Mouse (Mus musculus): ENCODE data around the gene Litaf. TPM values are rescaled to one million over a fixed set of nuclear protein-coding genes. Genes with fewer than 3 reads are reported as not detected.

Gene Litaf
- polyA plus RNA-seq, 1 experiment: 103 TPM

- no peak overlapping the region for H3K4me3 ChIP-seq
- TF ChIP-seq TCF12 (IDR thresholded peaks at IDR 0.05; ENCODE audit: insufficient read depth, poor library complexity, severe bottlenecking) (no peak), USF1 (IDR thresholded peaks at IDR 0.05; ENCODE audit: low read depth) (no peak), MAX (IDR thresholded peaks at IDR 0.05; ENCODE audit: low read depth) (no peak), SRF (IDR thresholded peaks at IDR 0.05; ENCODE audit: control insufficient read depth, insufficient read length, low read depth) (no peak)
- no peak overlapping the region for H3K4me2 ChIP-seq (ENCODE audit: low read depth)
- H3ac ChIP-seq (ENCODE audit: control insufficient read depth, insufficient read length): no peak overlapping the region
- H3K36me3 ChIP-seq (ENCODE audit: control insufficient read depth, insufficient read depth): no peaks in the 10 kb centered on the region
- no peaks in the 10 kb centered on the region for H3K27me3 ChIP-seq (ENCODE audit: control insufficient read depth, insufficient read depth, insufficient read length)
- H3K79me2 ChIP-seq (ENCODE audit: control insufficient read depth, insufficient read depth): no peaks in the 10 kb centered on the region
Measured at GRCm38 (mm10) chr16:11023618-11024017, 42.3 kb downstream of the Litaf start.

GRCm38 (mm10) chr16:11022113-11022489, 43.9 kb downstream of the Litaf start:
- Histone ChIP-seq H3K27me3 (ENCODE audit: control insufficient read depth, insufficient read depth, insufficient read length) (no peaks in the 10 kb centered on the region), H3K4me2 (ENCODE audit: low read depth) (no peak overlapping the region), H3K4me3 (no peak overlapping the region), H3ac (ENCODE audit: control insufficient read depth, insufficient read length) (no peak overlapping the region), H3K36me3 (ENCODE audit: control insufficient read depth, insufficient read depth) (no peaks in the 10 kb centered on the region), H3K79me2 (ENCODE audit: control insufficient read depth, insufficient read depth) (no peaks in the 10 kb centered on the region)
- TF ChIP-seq E2F4 (IDR thresholded peaks at IDR 0.05; ENCODE audit: insufficient read depth) (no peak), TCF12 (IDR thresholded peaks at IDR 0.05; ENCODE audit: insufficient read depth, poor library complexity, severe bottlenecking) (no peak), MAX (IDR thresholded peaks at IDR 0.05; ENCODE audit: low read depth) (no peak), REST (IDR thresholded peaks at IDR 0.05; ENCODE audit: insufficient read depth, insufficient read length) (no peak), USF1 (IDR thresholded peaks at IDR 0.05; ENCODE audit: low read depth) (no peak), CEBPB (IDR thresholded peaks at IDR 0.05; ENCODE audit: insufficient read depth, poor library complexity, severe bottlenecking) (no peak), POLR2AphosphoS2 (IDR thresholded peaks at IDR 0.05; ENCODE audit: insufficient read length, low read depth) (no peak), TCF3 (IDR thresholded peaks at IDR 0.05; ENCODE audit: insufficient read length, low read depth) (no peak), POLR2A (IDR thresholded peaks at IDR 0.05; ENCODE audit: insufficient read length, low read depth) (no peak), MYOD1 (IDR thresholded peaks at IDR 0.05; ENCODE audit: control insufficient read depth in 1 of 3, insufficient read length in 2 of 3, low read depth in 2 of 3) (no peak), MYOG (IDR thresholded peaks at IDR 0.05; ENCODE audit: control insufficient read depth in 1 of 3, insufficient read depth in 1 of 3, insufficient read length in 2 of 3, low read depth in 2 of 3) (no peak), SRF (IDR thresholded peaks at IDR 0.05; ENCODE audit: control insufficient read depth, insufficient read length, low read depth) (no peak)

- Histone ChIP-seq H3K27me3 (ENCODE audit: control insufficient read depth, insufficient read depth, insufficient read length) (no peaks in the 10 kb centered on the region), H3ac (ENCODE audit: control insufficient read depth, insufficient read length) (no peak overlapping the region), H3K79me2 (ENCODE audit: control insufficient read depth, insufficient read depth) (no peaks in the 10 kb centered on the region), H3K4me2 (ENCODE audit: low read depth) (peak overlapping the region; percentile 53), H3K4me3 (no peak overlapping the region), H3K36me3 (ENCODE audit: control insufficient read depth, insufficient read depth) (no peaks in the 10 kb centered on the region)
- peak; percentile 95 for TF ChIP-seq USF1 (IDR thresholded peaks at IDR 0.05; ENCODE audit: low read depth)
- peak; percentile 26; the same call in 1 of the 2 replicates for TF ChIP-seq CEBPB (IDR thresholded peaks at IDR 0.05; ENCODE audit: insufficient read depth, poor library complexity, severe bottlenecking)
- TF ChIP-seq TCF3 (IDR thresholded peaks at IDR 0.05; ENCODE audit: insufficient read length, low read depth): no peak
- TF ChIP-seq REST (IDR thresholded peaks at IDR 0.05; ENCODE audit: insufficient read depth, insufficient read length): no peak
- peak; percentile 43 for TF ChIP-seq POLR2A (IDR thresholded peaks at IDR 0.05; ENCODE audit: insufficient read length, low read depth)
Measured at GRCm38 (mm10) chr16:11021403-11022112, 44.4 kb downstream of the Litaf start.

GRCm38 (mm10) chr16:11017807-11018595, 48.0 kb downstream of the Litaf start:
- Histone ChIP-seq H3ac (ENCODE audit: control insufficient read depth, insufficient read length) (no peak overlapping the region), H3K36me3 (ENCODE audit: control insufficient read depth, insufficient read depth) (no peaks in the 10 kb centered on the region), H3K27me3 (ENCODE audit: control insufficient read depth, insufficient read depth, insufficient read length) (no peaks in the 10 kb centered on the region), H3K4me3 (no peak overlapping the region), H3K79me2 (ENCODE audit: control insufficient read depth, insufficient read depth) (no peaks in the 10 kb centered on the region), H3K4me2 (ENCODE audit: low read depth) (no peak overlapping the region)
- TF ChIP-seq USF1 (IDR thresholded peaks at IDR 0.05; ENCODE audit: low read depth) (peak; percentile 60), MYOG (IDR thresholded peaks at IDR 0.05; ENCODE audit: control insufficient read depth in 1 of 3, insufficient read depth in 1 of 3, insufficient read length in 2 of 3, low read depth in 2 of 3) (no peak)

GRCm38 (mm10) chr16:11016353-11016752, 49.6 kb downstream of the Litaf start:
- Histone ChIP-seq H3K4me3 (no peak overlapping the region), H3K36me3 (ENCODE audit: control insufficient read depth, insufficient read depth) (no peaks in the 10 kb centered on the region), H3K4me2 (ENCODE audit: low read depth) (no peak overlapping the region), H3K27me3 (ENCODE audit: control insufficient read depth, insufficient read depth, insufficient read length) (no peaks in the 10 kb centered on the region), H3ac (ENCODE audit: control insufficient read depth, insufficient read length) (no peak overlapping the region), H3K79me2 (ENCODE audit: control insufficient read depth, insufficient read depth) (no peaks in the 10 kb centered on the region)
- TF ChIP-seq MYOG (IDR thresholded peaks at IDR 0.05; ENCODE audit: control insufficient read depth in 1 of 3, insufficient read depth in 1 of 3, insufficient read length in 2 of 3, low read depth in 2 of 3): no peak
- no peak for TF ChIP-seq MAX (IDR thresholded peaks at IDR 0.05; ENCODE audit: low read depth)
- TF ChIP-seq SRF (IDR thresholded peaks at IDR 0.05; ENCODE audit: control insufficient read depth, insufficient read length, low read depth): no peak
- TF ChIP-seq POLR2AphosphoS2 (IDR thresholded peaks at IDR 0.05; ENCODE audit: insufficient read length, low read depth): no peak
- TF ChIP-seq TCF12 (IDR thresholded peaks at IDR 0.05; ENCODE audit: insufficient read depth, poor library complexity, severe bottlenecking): no peak
